Mouse (Mus musculus) forelimb bud, embryonic 11.5 days (tissue): ENCODE results near the gene Gm27027.

Experiments
- DNase-seq: peaks from one replicate; pipeline ENCODE4 v3.0.0-alpha.2; 2012; ENCODE audit warnings: low read depth, low spot score

Gene Gm27027

GRCm38 (mm10) chr2:93928866-93929265, 67.3 kb downstream of the Gm27027 start:
- no peak for DNase-seq

- no peak for DNase-seq
Observed at GRCm38 (mm10) chr2:93927701-93928437, 68.3 kb downstream of the Gm27027 start.

- no peak for DNase-seq
Observed at GRCm38 (mm10) chr2:93926141-93926540, 70.0 kb downstream of the Gm27027 start.

- DNase-seq, result no peak
Observed at GRCm38 (mm10) chr2:93919093-93919492, 77.1 kb downstream of the Gm27027 start.

GRCm38 (mm10) chr2:93913552-93913951, 82.6 kb downstream of the Gm27027 start:
- DNase-seq, result no peak

- no peak for DNase-seq
Observed at GRCm38 (mm10) chr2:93911942-93912341, 84.2 kb downstream of the Gm27027 start.

- no peak for DNase-seq
Observed at GRCm38 (mm10) chr2:93909716-93910115, 86.4 kb downstream of the Gm27027 start.

- peak; percentile 16 for DNase-seq
Observed at GRCm38 (mm10) chr2:93907519-93908294, 88.4 kb downstream of the Gm27027 start.
